Mouse (Mus musculus) lung, postnatal 0 days (tissue): ENCODE measurements around the gene Atp6v1e2. TPM values are rescaled to one million over a fixed set of nuclear protein-coding genes. Genes with fewer than 3 reads are reported as not detected.

Experiments used
- ATAC-seq: fragments of 200-750 bp; cut with Nextera tagmentation; 2 replicates; pipeline ENCODE4 v1.8.0; 2017; ENCODE audit warnings: moderate library complexity
- DNase-seq: peaks from one replicate; pipeline ENCODE4 v3.0.0-alpha.2; 2016; ENCODE audit warnings: low spot score
- H3K27ac ChIP-seq: fragments of 300-500 bp; sonication (generic); 2 replicates; pipeline ENCODE4 v1.5.1; 2014; ENCODE audit warnings: antibody characterized with exemption, mild to moderate bottlenecking, low read length, mixed read lengths
- H3K27me3 ChIP-seq: fragments of 300-500 bp; sonication (generic); replicated peaks from 2 replicates; pipeline ENCODE4 v1.6.1; 2014; ENCODE audit warnings: low read length, mixed read lengths; ENCODE audit not compliant: insufficient read depth
- H3K36me3 ChIP-seq: fragments of 300-500 bp; sonication (generic); 2 replicates; pipeline ENCODE4 v1.6.1; 2014; ENCODE audit warnings: low read length, mixed read lengths; ENCODE audit not compliant: insufficient read depth
- H3K4me1 ChIP-seq: fragments of 300-500 bp; sonication (generic); 2 replicates; pipeline ENCODE4 v1.6.1; 2014; ENCODE audit warnings: antibody characterized with exemption, low read depth, low read length, mixed read lengths; ENCODE audit not compliant: insufficient read depth
- H3K4me2 ChIP-seq: fragments of 300-500 bp; sonication (generic); replicated peaks from 2 replicates; pipeline ENCODE4 v1.6.1; 2014; ENCODE audit warnings: low read depth, mild to moderate bottlenecking, low read length, moderate library complexity, mixed read lengths
- H3K4me3 ChIP-seq: fragments of 300-500 bp; sonication (generic); 2 replicates; pipeline ENCODE4 v1.5.1; 2014; ENCODE audit warnings: low read depth, low read length
- H3K9ac ChIP-seq: fragments of 300-500 bp; sonication (generic); replicated peaks from 2 replicates; pipeline ENCODE4 v1.6.1; 2014; ENCODE audit warnings: low read depth, mild to moderate bottlenecking
- H3K9me3 ChIP-seq: fragments of 300-500 bp; sonication (generic); 2 replicates; pipeline ENCODE4 v1.6.1; 2016; ENCODE audit warnings: low read length, mixed read lengths
- CTCF ChIP-seq: IDR thresholded peaks from 2 replicates; pipeline ENCODE4 v1.5.1; 2016; ENCODE audit warnings: antibody characterized with exemption, mild to moderate bottlenecking
- EP300 ChIP-seq: IDR thresholded peaks from 2 replicates; pipeline ENCODE4 v1.6.1; 2016; ENCODE audit warnings: antibody characterized with exemption, mild to moderate bottlenecking, control low read depth
- WGBS: fragments of 180-500 bp; shearing (Covaris S2); extraction: QIAGEN DNeasy Blood & Tissue Kit; methylation state at CpG from one replicate; pipeline ENCODE4 v1.1.7; 2014; 5-methylcytosine and 5-hydroxymethylcytosine counted together
- polyA plus RNA-seq: library from polyadenylated mRNA; unstranded; fragments of >200 nt; fragmentation: Nextera tagmentation; extraction: Ambion mirVana; gene quantifications from 2 replicates; pipeline ENCODE4 v1.2.1, GENCODE M21; 2015

The Atp6v1e2 gene
- polyA plus RNA-seq, 1 experiment from 2014 or later = not detected

DNA sequence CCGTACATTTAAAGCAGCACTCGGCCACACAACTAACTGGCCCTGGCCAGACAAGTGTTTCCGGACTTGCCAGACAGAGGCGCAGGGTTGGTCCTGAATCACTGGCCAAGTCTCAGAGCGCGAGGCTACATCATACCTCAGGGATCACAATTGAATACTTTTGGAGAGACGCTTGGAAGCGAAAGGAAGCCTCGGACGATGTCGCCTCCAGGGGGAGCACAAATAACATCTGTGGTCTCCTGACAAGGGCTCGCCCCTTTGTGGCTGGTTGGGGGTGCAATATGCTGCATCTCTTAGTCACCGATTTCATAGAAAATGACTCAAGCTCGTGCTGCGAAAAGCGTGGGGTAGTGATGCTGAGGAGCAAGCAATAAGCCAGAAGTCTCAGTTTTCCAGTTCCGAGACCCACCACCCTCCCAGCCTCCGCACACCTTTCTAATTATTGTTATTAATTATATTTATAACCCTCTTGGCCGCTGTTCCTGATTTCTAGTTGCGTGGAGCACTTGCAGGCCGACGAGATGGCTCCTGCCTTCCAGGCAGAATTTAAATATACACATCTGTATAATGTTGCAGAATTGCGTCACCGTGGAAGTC lies 14.7 kb upstream of the Atp6v1e2 start:
- Histone ChIP-seq H3K27me3 (no peaks in the 10 kb centered on the region), H3K4me1 (peaks cover 2% of the 10 kb centered on the region; the same call in 1 of the 2 replicates), H3K4me2 (peak overlapping the region; percentile 94), H3K36me3 (no peaks in the 10 kb centered on the region), H3K9ac (peak overlapping the region; percentile 86; the same call in 1 of the 2 replicates), H3K4me3 (peak overlapping the region; percentile 81), H3K27ac (peak overlapping the region; percentile 93), H3K9me3 (no peaks in the 10 kb centered on the region)
- no peak for TF ChIP-seq EP300
- TF ChIP-seq CTCF = peak; percentile 83
- peak; percentile 94 for DNase-seq
- ATAC-seq = peak; percentile 52
- WGBS = under 1% methylated on average over 24 of the region's 24 CpGs

DNA sequence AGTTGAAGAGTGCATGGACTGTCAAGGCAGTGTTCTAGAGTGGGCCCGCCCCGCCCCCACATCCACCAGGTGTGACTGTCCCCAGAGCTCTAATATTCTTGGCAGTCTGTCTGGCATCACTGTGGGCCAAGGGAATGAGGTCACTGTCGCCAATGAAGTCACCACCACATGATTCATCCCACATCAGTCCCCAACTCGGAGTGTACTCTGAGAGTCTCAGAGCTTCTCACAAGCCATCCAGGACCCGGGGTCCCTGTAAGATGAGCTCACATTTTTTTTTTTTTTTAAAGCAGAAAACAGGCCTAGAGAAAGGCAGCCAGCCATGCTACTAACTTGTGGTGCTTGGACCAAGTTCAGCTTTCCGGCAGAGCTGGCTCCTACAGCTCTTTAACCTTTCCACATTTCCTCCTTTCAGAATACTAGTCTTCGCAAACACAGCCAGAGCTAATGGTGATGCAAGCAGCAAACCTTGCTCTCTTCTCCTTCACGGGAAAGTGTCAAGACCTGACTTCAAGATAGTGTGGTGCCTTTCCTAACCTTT lies 13.7 kb upstream of the Atp6v1e2 start:
- H3K27me3 ChIP-seq = no peaks in the 10 kb centered on the region
- peak; percentile 80 for DNase-seq
- 0 out of 2 replicates have a peak overlapping the region, but pooled peaks have one; percentile 93 for H3K27ac ChIP-seq
- peak overlapping the region; percentile 94; the same call in 1 of the 2 replicates for H3K4me2 ChIP-seq
- H3K4me3 ChIP-seq = no peak overlapping the region
- peaks cover 2% of the 10 kb centered on the region; the same call in 1 of the 2 replicates for H3K4me1 ChIP-seq
- no peaks in the 10 kb centered on the region for H3K9me3 ChIP-seq
- 48% methylated on average over 8 of the region's 8 CpGs for WGBS
- TF ChIP-seq EP300 = no peak
- TF ChIP-seq CTCF = no peak
- ATAC-seq = peak; percentile 3; the same call in 1 of the 2 replicates
- no peaks in the 10 kb centered on the region for H3K36me3 ChIP-seq
- H3K9ac ChIP-seq = no peak overlapping the region

DNA sequence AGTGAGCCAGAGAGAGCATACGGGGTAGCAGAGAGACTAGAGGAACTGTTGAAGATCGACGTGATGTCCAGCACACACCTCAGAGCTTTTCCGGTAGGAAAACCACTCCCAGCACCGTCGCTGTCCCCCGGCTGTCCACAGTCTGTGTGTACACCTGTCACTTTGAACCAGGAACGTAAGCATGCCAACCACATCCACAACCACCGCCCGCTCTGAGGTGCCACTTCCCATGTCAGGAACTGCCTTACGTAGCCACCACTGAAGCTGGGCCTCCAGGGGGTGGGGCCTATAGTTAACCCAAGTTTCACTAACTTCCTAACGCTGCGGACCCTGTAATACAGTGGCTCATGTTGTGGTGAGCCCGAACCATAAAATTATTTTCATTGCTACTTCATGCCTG lies 10.3 kb upstream of the Atp6v1e2 start:
- DNase-seq (no peak), ATAC-seq (no peak)
- no peak overlapping the region for H3K4me3 ChIP-seq
- 59% methylated on average over 14 of the region's 14 CpGs for WGBS
- no peaks in the 10 kb centered on the region for H3K36me3 ChIP-seq
- no peaks in the 10 kb centered on the region for H3K9me3 ChIP-seq
- no peak overlapping the region for H3K9ac ChIP-seq
- no peak overlapping the region for H3K4me2 ChIP-seq
- no peaks in the 10 kb centered on the region for H3K27me3 ChIP-seq
- H3K4me1 ChIP-seq = no peaks in the 10 kb centered on the region
- TF ChIP-seq CTCF (no peak), EP300 (no peak)
- H3K27ac ChIP-seq = no peak overlapping the region

DNA sequence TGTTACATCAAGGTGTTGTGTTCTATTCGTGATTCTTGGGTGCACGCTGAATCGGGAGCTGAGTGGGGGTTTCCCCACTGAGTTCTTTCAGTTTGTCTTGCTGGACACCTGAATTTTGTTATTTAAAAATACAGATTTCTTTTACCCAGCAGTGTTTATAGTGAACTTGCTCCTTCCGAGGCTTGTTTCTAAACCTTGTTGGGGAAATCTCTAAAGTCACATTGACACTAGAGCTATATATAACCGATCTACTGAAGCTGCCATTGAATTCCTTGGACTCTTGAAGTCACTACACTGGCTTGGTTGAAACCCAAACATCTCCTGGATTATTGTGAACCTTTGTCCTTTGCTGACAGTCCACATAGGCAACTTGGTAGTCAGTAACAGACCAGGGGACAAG lies 9.5 kb upstream of the Atp6v1e2 start:
- WGBS = 86% methylated on average over 5 of the region's 5 CpGs

DNA sequence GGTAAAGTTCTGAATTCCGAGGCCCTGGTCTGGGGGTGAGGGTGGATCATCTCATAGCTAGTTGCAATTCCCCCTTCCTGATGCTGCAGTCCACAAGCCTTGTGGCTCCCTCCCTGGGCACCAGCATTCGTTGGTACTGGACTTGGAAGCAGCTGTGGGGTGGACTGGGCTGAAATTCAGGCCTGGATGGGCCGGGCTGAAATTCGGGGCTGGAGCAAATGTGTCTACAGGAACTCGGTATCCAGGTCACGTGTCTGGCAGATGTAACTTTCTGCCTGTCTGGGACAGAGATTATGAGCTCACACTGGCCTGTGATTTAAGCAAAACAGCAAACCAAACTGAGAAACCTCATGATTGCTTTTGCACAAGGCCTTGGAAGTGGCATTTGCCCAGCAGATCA lies 1.1 kb upstream of the Atp6v1e2 start:
- no peaks in the 10 kb centered on the region for H3K27me3 ChIP-seq
- H3K4me3 ChIP-seq = no peak overlapping the region
- 66% methylated on average over 6 of the region's 6 CpGs for whole genome bisulfite sequencing
- no peaks in the 10 kb centered on the region for H3K4me1 ChIP-seq
- no peak overlapping the region for H3K9ac ChIP-seq
- H3K36me3 ChIP-seq = no peaks in the 10 kb centered on the region
- no peak for ATAC-seq
- DNase-seq = no peak
- H3K9me3 ChIP-seq = no peaks in the 10 kb centered on the region
- no peak for TF ChIP-seq CTCF
- no peak for TF ChIP-seq EP300
- no peak overlapping the region for H3K27ac ChIP-seq
- no peak overlapping the region for H3K4me2 ChIP-seq

More for the DNA sequence above, 9.5 kb upstream of the Atp6v1e2 start:
- no peaks in the 10 kb centered on the region for H3K36me3 ChIP-seq
- H3K4me3 ChIP-seq = no peak overlapping the region
- no peaks in the 10 kb centered on the region for H3K4me1 ChIP-seq
- no peaks in the 10 kb centered on the region for H3K27me3 ChIP-seq
- H3K27ac ChIP-seq = no peak overlapping the region
- no peak for ATAC-seq
- H3K9me3 ChIP-seq = no peaks in the 10 kb centered on the region
- H3K4me2 ChIP-seq = no peak overlapping the region
- no peak overlapping the region for H3K9ac ChIP-seq
- DNase-seq = no peak
- TF ChIP-seq EP300 = no peak
- no peak for TF ChIP-seq CTCF

GRCm38 (mm10) chr17:86946078-86946477 lies 1.6 kb downstream of the Atp6v1e2 start:
- H3K9ac ChIP-seq = no peak overlapping the region

More at GRCm38 (mm10) chr17:86946078-86946477, 1.6 kb downstream of the Atp6v1e2 start:
- ATAC-seq = no peak
- Histone ChIP-seq H3K4me2 (no peak overlapping the region), H3K9me3 (no peaks in the 10 kb centered on the region), H3K27me3 (no peaks in the 10 kb centered on the region), H3K4me1 (no peaks in the 10 kb centered on the region), H3K36me3 (no peaks in the 10 kb centered on the region), H3K27ac (no peak overlapping the region), H3K4me3 (no peak overlapping the region)
- no peak for DNase-seq
- WGBS = 40% methylated on average over 3 of the region's 4 CpGs
- TF ChIP-seq CTCF (no peak), EP300 (no peak)
